Mouse (Mus musculus): Measurements from ENCODE around the gene Rin1. TPM values are rescaled to one million over a fixed set of nuclear protein-coding genes. Genes with fewer than 3 reads are reported as not detected.
A peak's percentile ranks its signal among the peaks of the same experiment; 100 is the strongest.
"Not testable (repeated sequence)": the region's sequence is repeated elsewhere in the genome, so short reads cannot be mapped to it uniquely, and the experiment has no call there.

The Rin1 gene
- 4.0 and 4.3 TPM in 2 replicates for polyA plus RNA-seq (2012; rRNA removed)

DNA sequence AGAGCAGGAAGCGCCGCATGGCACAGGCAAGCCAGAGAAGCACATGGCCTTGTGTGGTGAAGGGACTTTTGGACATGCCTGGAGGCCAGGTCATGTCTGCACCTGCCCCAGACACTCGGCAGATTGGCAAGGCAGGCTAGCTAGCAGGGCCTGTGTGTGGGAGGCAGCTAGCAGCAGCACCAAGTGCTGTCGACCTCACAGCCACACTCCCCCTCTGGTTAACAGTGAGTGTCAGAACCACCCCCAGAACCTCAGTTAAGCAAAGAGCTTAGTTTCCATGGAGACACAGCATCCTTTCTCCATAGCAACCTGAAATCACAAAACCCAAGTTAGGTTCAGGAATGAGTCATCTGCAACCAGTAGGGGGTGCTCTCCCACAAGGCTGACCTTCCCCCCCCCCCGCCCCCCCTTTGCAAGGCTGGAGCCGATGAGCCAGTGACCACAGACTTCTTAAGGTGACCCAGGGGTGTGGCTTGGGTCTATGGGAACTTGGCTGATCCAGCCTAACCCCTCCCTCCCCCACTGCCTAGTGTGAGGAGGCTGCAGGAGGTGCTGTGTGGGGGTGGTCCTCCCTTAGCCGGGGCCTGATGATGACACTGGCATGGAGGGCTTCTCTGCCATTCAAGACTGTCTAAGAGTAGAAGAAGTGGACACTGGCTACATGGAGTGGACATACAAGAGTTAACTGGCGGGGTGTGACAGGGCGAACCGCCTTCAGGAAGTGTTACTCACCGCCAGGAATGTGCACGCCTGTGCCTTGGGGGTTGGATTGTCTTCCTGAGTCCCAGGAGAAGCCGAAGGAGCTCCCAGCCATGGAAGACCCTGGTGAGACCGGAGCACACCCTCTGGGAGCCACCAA, at the start of gene Rin1:
TSS of gene Rin1 (plus strand) at position 435 of the 859 bp plus-strand sequence.
- TF ChIP-seq POLR2A (IDR thresholded peaks at IDR 0.05; ENCODE audit: borderline replicate concordance, extremely low read depth, insufficient read depth, insufficient read length, poor library complexity, severe bottlenecking) (no peak), CTCF (IDR thresholded peaks at IDR 0.05; ENCODE audit: borderline replicate concordance, extremely low read depth, insufficient read depth, insufficient read length) (peak; percentile 38; the same call in 1 of the 2 replicates)
- DNase-seq (ENCODE audit: low read depth) = peak; percentile 74

GRCm38 (mm10) chr19:5001666-5002406, 48.4 kb upstream of the Rin1 start:
- peak; percentile 99 for DNase-seq (ENCODE audit: low read depth)
- TF ChIP-seq CTCF (IDR thresholded peaks at IDR 0.05; ENCODE audit: borderline replicate concordance, extremely low read depth, insufficient read depth, insufficient read length) (peak; percentile 98), POLR2A (IDR thresholded peaks at IDR 0.05; ENCODE audit: borderline replicate concordance, extremely low read depth, insufficient read depth, insufficient read length, poor library complexity, severe bottlenecking) (0 out of 2 replicates have a peak, but pooled peaks have one; percentile 7)

DNA sequence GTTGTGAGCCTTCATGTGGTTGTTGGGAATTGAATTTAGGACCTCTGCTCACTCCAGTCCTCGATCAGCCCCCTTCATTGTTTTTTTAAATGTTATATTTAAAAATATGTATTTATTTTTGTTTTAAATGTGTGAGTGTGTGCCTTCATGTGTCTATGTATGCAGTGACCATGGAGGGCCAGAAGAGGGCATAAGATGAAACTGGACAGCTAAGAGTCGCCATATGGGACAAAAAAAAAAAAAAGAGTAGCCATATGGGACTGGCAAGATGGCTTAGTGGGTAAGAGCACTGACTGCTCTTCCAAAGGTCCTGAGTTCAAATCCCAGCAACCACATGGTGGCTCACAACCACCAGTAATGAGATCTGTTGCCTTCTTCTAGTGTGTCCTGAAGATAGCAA, 46.6 kb upstream of the Rin1 start:
- not testable (repeated sequence) for DNase-seq (ENCODE audit: low read depth)

- DNase-seq (ENCODE audit: low read depth) = no peak
- TF ChIP-seq POLR2A (IDR thresholded peaks at IDR 0.05; ENCODE audit: borderline replicate concordance, extremely low read depth, insufficient read depth, insufficient read length, poor library complexity, severe bottlenecking) (no peak), CTCF (IDR thresholded peaks at IDR 0.05; ENCODE audit: borderline replicate concordance, extremely low read depth, insufficient read depth, insufficient read length) (no peak)
Observed at GRCm38 (mm10) chr19:5004925-5005324, 45.4 kb upstream of the Rin1 start.

DNA sequence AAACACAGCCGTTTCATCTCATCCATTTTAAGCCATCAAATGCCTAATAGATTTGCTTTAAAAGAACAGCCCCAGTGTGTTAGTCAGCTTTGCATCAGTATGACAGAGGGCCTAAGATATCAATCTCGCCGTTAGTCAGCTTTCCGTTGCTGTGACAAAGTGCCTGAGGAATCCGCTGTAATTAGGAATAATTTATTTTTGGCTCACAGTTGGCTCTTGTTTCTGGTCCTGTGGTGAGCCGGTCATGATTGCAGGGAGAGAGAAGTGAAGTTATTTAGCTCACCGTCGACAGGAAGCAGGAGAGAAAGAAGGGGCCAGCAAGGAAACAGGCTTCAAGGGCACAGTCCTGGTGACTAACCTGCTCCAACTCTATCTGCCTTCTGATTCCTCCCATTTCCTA, 37.1 kb upstream of the Rin1 start:
- TF ChIP-seq CTCF (IDR thresholded peaks at IDR 0.05; ENCODE audit: borderline replicate concordance, extremely low read depth, insufficient read depth, insufficient read length) (no peak), POLR2A (IDR thresholded peaks at IDR 0.05; ENCODE audit: borderline replicate concordance, extremely low read depth, insufficient read depth, insufficient read length, poor library complexity, severe bottlenecking) (no peak)
- no peak for DNase-seq (ENCODE audit: low read depth)

- TF ChIP-seq CTCF (IDR thresholded peaks at IDR 0.05; ENCODE audit: borderline replicate concordance, extremely low read depth, insufficient read depth, insufficient read length) (peak; percentile 61; the same call in 1 of the 2 replicates), POLR2A (IDR thresholded peaks at IDR 0.05; ENCODE audit: borderline replicate concordance, extremely low read depth, insufficient read depth, insufficient read length, poor library complexity, severe bottlenecking) (no peak)
- DNase-seq (ENCODE audit: low read depth) = peak; percentile 64
Observed at GRCm38 (mm10) chr19:5014961-5015398, 35.3 kb upstream of the Rin1 start.

GRCm38 (mm10) chr19:5016221-5016742, 34.0 kb upstream of the Rin1 start:
- TF ChIP-seq CTCF (IDR thresholded peaks at IDR 0.05; ENCODE audit: borderline replicate concordance, extremely low read depth, insufficient read depth, insufficient read length) = no peak
- TF ChIP-seq POLR2A (IDR thresholded peaks at IDR 0.05; ENCODE audit: borderline replicate concordance, extremely low read depth, insufficient read depth, insufficient read length, poor library complexity, severe bottlenecking) = no peak
- peak; percentile 71 for DNase-seq (ENCODE audit: low read depth)

- no peak for TF ChIP-seq POLR2A (IDR thresholded peaks at IDR 0.05; ENCODE audit: borderline replicate concordance, extremely low read depth, insufficient read depth, insufficient read length, poor library complexity, severe bottlenecking)
- TF ChIP-seq CTCF (IDR thresholded peaks at IDR 0.05; ENCODE audit: borderline replicate concordance, extremely low read depth, insufficient read depth, insufficient read length) = peak; percentile 91
- DNase-seq (ENCODE audit: low read depth) = peak; percentile 85
Observed at GRCm38 (mm10) chr19:5016782-5017181, 33.5 kb upstream of the Rin1 start.

DNA sequence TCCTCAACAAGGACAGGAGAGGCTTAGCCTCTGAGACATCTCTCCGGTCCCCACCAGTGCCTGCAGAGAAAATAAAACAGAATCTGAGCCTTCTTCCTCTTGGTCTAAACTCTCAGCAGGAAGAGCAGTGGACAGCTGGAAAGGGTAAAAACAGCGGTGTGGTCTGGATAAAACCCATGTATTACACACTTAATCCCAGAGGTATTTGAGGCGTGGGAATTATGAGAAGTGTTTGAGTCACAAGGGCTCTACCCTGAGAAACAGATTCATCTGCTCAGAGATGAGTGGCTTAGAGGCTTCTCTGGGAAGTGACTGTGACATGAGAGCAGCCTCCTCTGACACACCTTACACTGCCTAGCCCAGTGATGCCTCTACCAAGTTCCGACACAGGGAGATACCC, 32.7 kb upstream of the Rin1 start:
- TF ChIP-seq CTCF (IDR thresholded peaks at IDR 0.05; ENCODE audit: borderline replicate concordance, extremely low read depth, insufficient read depth, insufficient read length) = no peak
- no peak for TF ChIP-seq POLR2A (IDR thresholded peaks at IDR 0.05; ENCODE audit: borderline replicate concordance, extremely low read depth, insufficient read depth, insufficient read length, poor library complexity, severe bottlenecking)
- DNase-seq (ENCODE audit: low read depth) = no peak

- TF ChIP-seq POLR2A (IDR thresholded peaks at IDR 0.05; ENCODE audit: borderline replicate concordance, extremely low read depth, insufficient read depth, insufficient read length, poor library complexity, severe bottlenecking) (no peak), CTCF (IDR thresholded peaks at IDR 0.05; ENCODE audit: borderline replicate concordance, extremely low read depth, insufficient read depth, insufficient read length) (no peak)
- no peak for DNase-seq (ENCODE audit: low read depth)
Observed at GRCm38 (mm10) chr19:5018191-5018590, 32.1 kb upstream of the Rin1 start.

GRCm38 (mm10) chr19:5021416-5021815, 28.9 kb upstream of the Rin1 start:
- peak; percentile 49 for DNase-seq (ENCODE audit: low read depth)
- TF ChIP-seq CTCF (IDR thresholded peaks at IDR 0.05; ENCODE audit: borderline replicate concordance, extremely low read depth, insufficient read depth, insufficient read length) = no peak
- TF ChIP-seq POLR2A (IDR thresholded peaks at IDR 0.05; ENCODE audit: borderline replicate concordance, extremely low read depth, insufficient read depth, insufficient read length, poor library complexity, severe bottlenecking) = no peak

Data from brain, embryonic 14.5 days (tissue).